Mouse (Mus musculus) spleen, postnatal 10 days (tissue): ENCODE data around the gene Krtap1-5.

Experiments used
- DNase-seq, 2 experiments: peaks; one replicate each; pipeline ENCODE4 v3.0.0; 2021 to 2022; ENCODE audit warnings: low spot score in 2 of 2

Krtap1-5 gene

GRCm38 (mm10) chr11:99547892-99548291, 32.9 kb downstream of the Krtap1-5 start:
- no peak for DNase-seq

- peak in 1 of 2 experiments; percentile 16 for DNase-seq
These were observed 41.1 kb downstream of the Krtap1-5 start for GRCm38 (mm10) chr11:99539721-99540120.
